Mouse (Mus musculus) hindbrain, postnatal 0 days (tissue): ENCODE measurements around the gene Wfs1. TPM values are rescaled to one million over a fixed set of nuclear protein-coding genes. Genes with fewer than 3 reads are reported as not detected.
A peak's percentile ranks its signal among the peaks of the same experiment; 100 is the strongest.

Experiments
- ATAC-seq: fragments of 200-750 bp; cut with Nextera tagmentation; 2 replicates; pipeline ENCODE4 v1.8.0; 2017; ENCODE audit warnings: mild to moderate bottlenecking, moderate TSS enrichment, moderate library complexity
- DNase-seq: peaks from one replicate; pipeline ENCODE4 v3.0.0-alpha.2; 2015; ENCODE audit warnings: low spot score
- H3K27ac ChIP-seq: fragments of 300-500 bp; sonication (generic); 2 replicates; pipeline ENCODE4 v1.5.1; 2014; ENCODE audit warnings: mild to moderate bottlenecking
- H3K27me3 ChIP-seq: fragments of 300-500 bp; sonication (generic); 2 replicates; pipeline ENCODE4 v1.6.1; 2014; ENCODE audit warnings: low read length, mixed read lengths; ENCODE audit not compliant: insufficient read depth
- H3K36me3 ChIP-seq: fragments of 300-500 bp; sonication (generic); 2 replicates; pipeline ENCODE4 v1.6.1; 2014; ENCODE audit warnings: low read length, mixed read lengths; ENCODE audit not compliant: insufficient read depth
- H3K4me1 ChIP-seq: fragments of 300-500 bp; sonication (generic); 2 replicates; pipeline ENCODE4 v1.6.1; 2014; ENCODE audit warnings: antibody characterized with exemption, low read length, mixed read lengths; ENCODE audit not compliant: insufficient read depth
- H3K4me2 ChIP-seq: fragments of 300-500 bp; sonication (generic); 2 replicates; pipeline ENCODE4 v1.6.1; 2014; ENCODE audit warnings: low read depth, mild to moderate bottlenecking, low read length, moderate library complexity, mixed read lengths
- H3K4me3 ChIP-seq: fragments of 300-500 bp; sonication (generic); 2 replicates; pipeline ENCODE4 v1.5.1; 2014; ENCODE audit warnings: low read length
- H3K9ac ChIP-seq: fragments of 300-500 bp; sonication (generic); replicated peaks from 2 replicates; pipeline ENCODE4 v1.6.1; 2014; ENCODE audit warnings: mild to moderate bottlenecking, low read length, moderate library complexity, mixed read lengths
- H3K9me3 ChIP-seq: fragments of 300-500 bp; sonication (generic); 2 replicates; pipeline ENCODE4 v1.6.1; 2016; ENCODE audit warnings: low read length, mixed read lengths
- CTCF ChIP-seq: IDR thresholded peaks from 2 replicates; pipeline ENCODE4 v1.5.1; 2016; ENCODE audit warnings: antibody characterized with exemption, control low read depth, low read depth
- WGBS: fragments of 180-500 bp; shearing (Covaris S2); extraction: QIAGEN DNeasy Blood & Tissue Kit; methylation state at CpG from one replicate; pipeline ENCODE4 v1.1.7; 2014; 5-methylcytosine and 5-hydroxymethylcytosine counted together
- polyA plus RNA-seq: library from polyadenylated mRNA; unstranded; fragments of >200 nt; fragmentation: Nextera tagmentation; extraction: Ambion mirVana; gene quantifications from 2 replicates; pipeline ENCODE4 v1.2.1, GENCODE M21; 2015
- total RNA-seq: library from RNA; depleted of rRNA; stranded (reverse); fragments of >200 nt; gene quantifications from 2 replicates; pipeline ENCODE4 v1.2.3, GENCODE M21; 2014

The Wfs1 gene
- total and polyA plus RNA-seq, 2 experiments from 2014 or later, result 8.7 to 14.0 TPM

- Histone ChIP-seq H3K36me3 (peaks cover 4% of the 10 kb centered on the region), H3K4me2 (no peak overlapping the region), H3K9ac (no peak overlapping the region), H3K4me3 (no peak overlapping the region), H3K27ac (peak overlapping the region; percentile 81), H3K9me3 (no peaks in the 10 kb centered on the region), H3K27me3 (no peaks in the 10 kb centered on the region), H3K4me1 (peaks cover 13% of the 10 kb centered on the region)
- DNase-seq (peak; percentile 52), ATAC-seq (peak; percentile 24)
- peak; percentile 35 for TF ChIP-seq CTCF
- WGBS, result 64% methylated on average over 7 of the region's 7 CpGs
Measured at GRCm38 (mm10) chr5:36936548-36936947, 52.5 kb downstream of the Wfs1 start.

- 32% methylated on average over 17 of the region's 17 CpGs for WGBS
- peaks cover 13% of the 10 kb centered on the region for H3K4me1 ChIP-seq
- ATAC-seq (peak; percentile 83), DNase-seq (peak; percentile 91)
- no peak overlapping the region for H3K4me3 ChIP-seq
- no peaks in the 10 kb centered on the region for H3K9me3 ChIP-seq
- H3K9ac ChIP-seq, result no peak overlapping the region
- no peaks in the 10 kb centered on the region for H3K27me3 ChIP-seq
- no peak for TF ChIP-seq CTCF
- H3K36me3 ChIP-seq, result peaks cover 10% of the 10 kb centered on the region
- H3K27ac ChIP-seq, result peak overlapping the region; percentile 81
- no peak overlapping the region for H3K4me2 ChIP-seq
Measured at GRCm38 (mm10) chr5:36935486-36936473, 53.2 kb downstream of the Wfs1 start.

- DNase-seq, result no peak
- 66% methylated on average over 7 of the region's 8 CpGs for WGBS
Measured at GRCm38 (mm10) chr5:36933383-36933782, 55.6 kb downstream of the Wfs1 start.

GRCm38 (mm10) chr5:36929376-36929775, 59.6 kb downstream of the Wfs1 start:
- DNase-seq (no peak), ATAC-seq (no peak)
- TF ChIP-seq CTCF, result no peak
- Histone ChIP-seq H3K27ac (no peak overlapping the region), H3K36me3 (peaks cover 29% of the 10 kb centered on the region), H3K4me2 (no peak overlapping the region), H3K9me3 (no peaks in the 10 kb centered on the region), H3K4me3 (no peak overlapping the region), H3K9ac (no peak overlapping the region), H3K4me1 (peaks cover 4% of the 10 kb centered on the region; the same call in 1 of the 2 replicates), H3K27me3 (no peaks in the 10 kb centered on the region)
- 67% methylated on average over 3 of the region's 3 CpGs for WGBS

More at GRCm38 (mm10) chr5:36933383-36933782, 55.6 kb downstream of the Wfs1 start:
- ATAC-seq, result no peak
- Histone ChIP-seq H3K4me1 (peaks cover 13% of the 10 kb centered on the region), H3K27me3 (no peaks in the 10 kb centered on the region), H3K9me3 (no peaks in the 10 kb centered on the region), H3K9ac (no peak overlapping the region), H3K4me2 (no peak overlapping the region), H3K4me3 (no peak overlapping the region), H3K27ac (no peak overlapping the region), H3K36me3 (peaks cover 22% of the 10 kb centered on the region)
- no peak for TF ChIP-seq CTCF

- Histone ChIP-seq H3K4me1 (peaks cover 11% of the 10 kb centered on the region; the same call in 1 of the 2 replicates), H3K27ac (no peak overlapping the region), H3K27me3 (no peaks in the 10 kb centered on the region), H3K36me3 (peaks cover 29% of the 10 kb centered on the region), H3K4me2 (no peak overlapping the region), H3K9me3 (no peaks in the 10 kb centered on the region), H3K9ac (no peak overlapping the region), H3K4me3 (no peak overlapping the region)
- WGBS, result 59% methylated on average over 4 of the region's 4 CpGs
- 0 out of 2 replicates have a peak, but pooled peaks have one; percentile 3 for ATAC-seq
- TF ChIP-seq CTCF, result peak; percentile 60
- peak; percentile 50 for DNase-seq
Measured at GRCm38 (mm10) chr5:36928701-36929100, 60.3 kb downstream of the Wfs1 start.

- no peaks in the 10 kb centered on the region for H3K9me3 ChIP-seq
- peak; percentile 30; the same call in 1 of the 2 replicates for ATAC-seq
- 21% methylated on average over 11 of the region's 11 CpGs for WGBS
- H3K27me3 ChIP-seq, result no peaks in the 10 kb centered on the region
- no peak overlapping the region for H3K4me2 ChIP-seq
- peaks cover 12% of the 10 kb centered on the region; the same call in 1 of the 2 replicates for H3K4me1 ChIP-seq
- no peak overlapping the region for H3K4me3 ChIP-seq
- peaks cover 12% of the 10 kb centered on the region; the same call in 1 of the 2 replicates for H3K36me3 ChIP-seq
- no peak overlapping the region for H3K9ac ChIP-seq
- peak overlapping the region; percentile 74 for H3K27ac ChIP-seq
- no peak for TF ChIP-seq CTCF
- peak; percentile 59 for DNase-seq
Measured at GRCm38 (mm10) chr5:36923826-36924700, 64.9 kb downstream of the Wfs1 start.
